Mouse (Mus musculus): ENCODE results near the gene Praf2.
"Not testable (repeated sequence)": the region's sequence is repeated elsewhere in the genome, so short reads cannot be mapped to it uniquely, and the experiment has no call there.

The Praf2 gene

GRCm38 (mm10) chrX:7728215-7728921, at the start of gene Praf2:
Gene Praf2, plus strand, starts transcription at chrX:7728439.
- TF ChIP-seq GATA4 (IDR thresholded peaks at IDR 0.05; ENCODE audit: insufficient replicate concordance, low read length): peak; percentile 10; the same call in 1 of the 2 replicates

- TF ChIP-seq GATA4 (IDR thresholded peaks at IDR 0.05; ENCODE audit: insufficient replicate concordance, low read length): no peak
Measured at GRCm38 (mm10) chrX:7678986-7679385, 49.3 kb upstream of the Praf2 start.

- TF ChIP-seq GATA4 (IDR thresholded peaks at IDR 0.05; ENCODE audit: insufficient replicate concordance, low read length): no peak
Measured at GRCm38 (mm10) chrX:7679405-7680056, 48.7 kb upstream of the Praf2 start.

- no peak for TF ChIP-seq GATA4 (IDR thresholded peaks at IDR 0.05; ENCODE audit: insufficient replicate concordance, low read length)
Measured at GRCm38 (mm10) chrX:7680057-7680412, 48.2 kb upstream of the Praf2 start.

GRCm38 (mm10) chrX:7680864-7681263, 47.4 kb upstream of the Praf2 start, which contains the start of gene Magix:
Gene Magix, minus strand, starts transcription at chrX:7681251.
- no peak for TF ChIP-seq GATA4 (IDR thresholded peaks at IDR 0.05; ENCODE audit: insufficient replicate concordance, low read length)

GRCm38 (mm10) chrX:7688321-7688720, 39.9 kb upstream of the Praf2 start:
- no peak for TF ChIP-seq GATA4 (IDR thresholded peaks at IDR 0.05; ENCODE audit: insufficient replicate concordance, low read length)

GRCm38 (mm10) chrX:7690486-7690885, 37.8 kb upstream of the Praf2 start:
- no peak for TF ChIP-seq GATA4 (IDR thresholded peaks at IDR 0.05; ENCODE audit: insufficient replicate concordance, low read length)

- TF ChIP-seq GATA4 (IDR thresholded peaks at IDR 0.05; ENCODE audit: insufficient replicate concordance, low read length): no peak
Measured at GRCm38 (mm10) chrX:7692862-7693261, 35.4 kb upstream of the Praf2 start.

GRCm38 (mm10) chrX:7696520-7696919, 31.7 kb upstream of the Praf2 start:
- TF ChIP-seq GATA4 (IDR thresholded peaks at IDR 0.05; ENCODE audit: insufficient replicate concordance, low read length): no peak

- no peak for TF ChIP-seq GATA4 (IDR thresholded peaks at IDR 0.05; ENCODE audit: insufficient replicate concordance, low read length)
Measured at GRCm38 (mm10) chrX:7696954-7697381, 31.3 kb upstream of the Praf2 start, which contains the start of gene Gpkow. Gene Gpkow, plus strand, starts transcription at chrX:7697131.

- TF ChIP-seq GATA4 (IDR thresholded peaks at IDR 0.05; ENCODE audit: insufficient replicate concordance, low read length): not testable (repeated sequence)
Measured at GRCm38 (mm10) chrX:7714135-7714899, 13.9 kb upstream of the Praf2 start, which contains the start of gene Wdr45. Gene Wdr45, plus strand, starts transcription at chrX:7714333.

GRCm38 (mm10) chrX:7721514-7722281, 6.5 kb upstream of the Praf2 start, which contains the start of gene Gm45208:
Gene Gm45208, plus strand, starts transcription at chrX:7722245.
- TF ChIP-seq GATA4 (IDR thresholded peaks at IDR 0.05; ENCODE audit: insufficient replicate concordance, low read length): no peak

- no peak for TF ChIP-seq GATA4 (IDR thresholded peaks at IDR 0.05; ENCODE audit: insufficient replicate concordance, low read length)
Measured at GRCm38 (mm10) chrX:7722282-7722611, 6.0 kb upstream of the Praf2 start.

GRCm38 (mm10) chrX:7722691-7723090, 5.5 kb upstream of the Praf2 start:
- TF ChIP-seq GATA4 (IDR thresholded peaks at IDR 0.05; ENCODE audit: insufficient replicate concordance, low read length): no peak

- TF ChIP-seq GATA4 (IDR thresholded peaks at IDR 0.05; ENCODE audit: insufficient replicate concordance, low read length): no peak
Measured at GRCm38 (mm10) chrX:7724135-7724534, 4.1 kb upstream of the Praf2 start.
